Mouse (Mus musculus): ENCODE measurements at regions not wholly inside any gene's neighbourhood (a gene's known extent, or its start where the extent isn't known, plus 50 kb on each side); places are given as distances from the start of the nearest gene placed in this dataset.

DNA sequence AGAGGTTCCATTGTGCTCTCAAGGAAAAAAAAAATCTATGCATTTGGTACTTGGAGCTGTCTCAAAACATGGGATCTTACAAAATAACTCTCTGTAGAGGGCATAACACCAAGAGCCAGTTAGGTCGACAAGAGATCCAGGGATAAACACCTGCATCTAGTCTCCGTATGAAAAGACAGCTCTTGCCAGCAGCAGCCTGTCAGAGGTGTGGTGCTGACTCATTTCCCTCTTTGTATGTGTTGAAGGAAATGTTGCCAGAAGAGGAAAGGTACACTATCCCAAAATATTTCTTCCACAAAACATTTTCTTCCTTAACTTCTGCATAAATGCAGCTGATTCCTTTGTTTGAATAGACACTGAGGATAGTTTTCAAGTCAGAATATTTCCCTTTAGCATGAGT lies 163.6 kb upstream of the Acvr2a start:
- whole genome bisulfite sequencing = 24% methylated on average over 2 of the region's 2 CpGs
- Histone ChIP-seq H3K27ac (ENCODE audit: insufficient read depth, low read length) (no peak overlapping the region), H3K4me3 (replicated peaks; ENCODE audit: insufficient read depth, low read depth, low read length) (no peak overlapping the region), H3K27me3 (ENCODE audit: control insufficient read depth, insufficient read depth, low read length) (no peaks in the 10 kb centered on the region), H3K4me1 (ENCODE audit: control insufficient read depth, insufficient read depth, low read length) (no peaks in the 10 kb centered on the region)
- no peak for DNase-seq
- TF ChIP-seq POLR2A (IDR thresholded peaks at IDR 0.05; ENCODE audit: borderline replicate concordance, insufficient read depth, low read length) (no peak), CTCF (IDR thresholded peaks at IDR 0.05; ENCODE audit: borderline replicate concordance, insufficient read depth, low read depth, low read length) (no peak)

DNA sequence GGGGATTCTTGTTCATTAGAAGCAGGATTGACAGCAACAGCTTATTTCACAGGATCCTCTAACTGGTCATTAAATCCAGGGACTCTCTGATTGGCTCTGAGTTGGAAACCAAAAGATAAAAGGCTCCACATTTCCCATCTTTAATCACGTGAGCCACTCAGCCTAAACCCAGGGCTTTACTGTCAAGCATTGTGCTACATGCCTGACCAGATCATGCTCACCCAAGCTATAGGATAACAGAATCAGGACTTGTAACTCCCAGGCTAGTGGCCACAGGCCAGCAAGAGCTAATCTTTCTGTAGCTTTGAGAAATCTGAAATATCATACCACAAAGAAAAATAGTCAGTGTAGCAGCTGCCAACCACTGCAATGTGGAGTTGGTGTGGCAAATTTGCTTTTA lies 152.7 kb upstream of the Acvr2a start:
- DNase-seq = no peak
- H3K27me3 ChIP-seq (ENCODE audit: control insufficient read depth, insufficient read depth, low read length) = no peaks in the 10 kb centered on the region
- H3K27ac ChIP-seq (ENCODE audit: insufficient read depth, low read length) = no peak overlapping the region
- no peak overlapping the region for H3K4me3 ChIP-seq (replicated peaks; ENCODE audit: insufficient read depth, low read depth, low read length)
- TF ChIP-seq CTCF (IDR thresholded peaks at IDR 0.05; ENCODE audit: borderline replicate concordance, insufficient read depth, low read depth, low read length) = no peak
- no peaks in the 10 kb centered on the region for H3K4me1 ChIP-seq (ENCODE audit: control insufficient read depth, insufficient read depth, low read length)
- WGBS = 63% methylated on average over 1 of the region's 1 CpGs

DNA sequence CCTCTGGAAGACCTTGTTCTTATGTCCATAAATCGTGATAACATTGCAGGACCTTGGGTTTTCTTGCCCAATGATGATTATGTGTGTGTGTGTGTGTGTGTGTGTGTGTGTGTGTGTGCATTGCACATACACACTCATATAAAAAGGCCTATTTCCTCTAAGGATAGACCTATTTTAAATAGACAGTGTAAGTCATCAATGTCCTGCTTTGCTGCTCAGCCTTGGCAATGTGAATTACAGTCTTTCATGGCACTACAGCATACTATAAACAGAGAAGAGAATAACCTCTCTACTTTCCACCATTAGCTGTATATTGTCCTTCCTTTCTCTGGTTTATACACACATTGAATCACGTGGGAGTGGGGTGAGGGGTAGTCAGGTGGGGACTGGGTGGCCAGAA lies 148.8 kb upstream of the Acvr2a start:
- H3K27me3 ChIP-seq (ENCODE audit: control insufficient read depth, insufficient read depth, low read length) = no peaks in the 10 kb centered on the region
- no peak for DNase-seq
- 74% methylated on average over 2 of the region's 2 CpGs for WGBS
- no peak overlapping the region for H3K27ac ChIP-seq (ENCODE audit: insufficient read depth, low read length)
- no peak for TF ChIP-seq CTCF (IDR thresholded peaks at IDR 0.05; ENCODE audit: borderline replicate concordance, insufficient read depth, low read depth, low read length)
- no peak for TF ChIP-seq POLR2A (IDR thresholded peaks at IDR 0.05; ENCODE audit: borderline replicate concordance, insufficient read depth, low read length)
- no peaks in the 10 kb centered on the region for H3K4me1 ChIP-seq (ENCODE audit: control insufficient read depth, insufficient read depth, low read length)
- H3K4me3 ChIP-seq (replicated peaks; ENCODE audit: insufficient read depth, low read depth, low read length) = no peak overlapping the region

DNA sequence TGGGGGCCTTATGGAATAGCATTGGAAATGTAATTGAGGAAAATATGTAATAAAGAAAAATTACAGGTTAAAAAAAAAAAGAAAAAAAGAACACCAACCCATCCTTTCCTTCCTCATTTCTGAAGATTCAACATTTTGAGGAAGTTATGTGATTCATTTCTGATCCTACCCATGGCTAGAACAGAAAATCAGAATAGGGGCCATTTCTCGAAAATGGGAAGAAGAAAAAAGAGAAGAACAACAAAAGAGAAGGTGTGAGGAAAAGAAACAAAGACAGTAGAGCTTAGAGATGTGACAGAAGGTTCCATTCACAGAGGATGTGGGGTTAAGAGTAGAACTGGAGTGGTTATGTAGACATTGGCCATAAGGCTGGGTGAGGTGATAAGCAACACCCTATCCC lies 124.8 kb upstream of the Acvr2a start:
- no peak overlapping the region for H3K4me3 ChIP-seq (replicated peaks; ENCODE audit: insufficient read depth, low read depth, low read length)
- no peak for TF ChIP-seq POLR2A (IDR thresholded peaks at IDR 0.05; ENCODE audit: borderline replicate concordance, insufficient read depth, low read length)
- TF ChIP-seq CTCF (IDR thresholded peaks at IDR 0.05; ENCODE audit: borderline replicate concordance, insufficient read depth, low read depth, low read length) = no peak
- no peak for DNase-seq
- H3K27me3 ChIP-seq (ENCODE audit: control insufficient read depth, insufficient read depth, low read length) = no peaks in the 10 kb centered on the region
- 65% methylated on average over 1 of the region's 1 CpGs for WGBS
- no peaks in the 10 kb centered on the region for H3K4me1 ChIP-seq (ENCODE audit: control insufficient read depth, insufficient read depth, low read length)
- H3K27ac ChIP-seq (ENCODE audit: insufficient read depth, low read length) = no peak overlapping the region

DNA sequence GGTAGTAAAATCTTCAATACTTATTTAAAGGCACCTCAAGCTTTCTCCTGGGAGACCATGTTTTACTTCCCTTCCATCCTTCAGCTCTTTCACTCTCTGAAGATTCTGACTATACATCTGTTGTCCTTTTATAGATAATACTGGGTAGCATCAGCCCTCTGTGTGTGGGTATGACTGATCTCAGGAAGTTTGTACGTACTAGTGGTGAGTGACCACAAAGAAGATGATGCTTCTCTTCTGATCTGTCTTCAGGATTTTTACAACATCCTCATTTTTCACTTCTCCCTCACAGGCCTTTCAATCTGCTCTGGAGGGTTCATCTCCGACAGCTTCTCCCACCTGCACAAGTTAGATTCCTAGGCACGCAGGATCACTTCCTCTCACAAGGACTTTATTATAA lies 119.4 kb upstream of the Acvr2a start:
- Histone ChIP-seq H3K4me3 (replicated peaks; ENCODE audit: insufficient read depth, low read depth, low read length) (no peak overlapping the region), H3K27me3 (ENCODE audit: control insufficient read depth, insufficient read depth, low read length) (no peaks in the 10 kb centered on the region; the same call in 1 of the 2 replicates), H3K4me1 (ENCODE audit: control insufficient read depth, insufficient read depth, low read length) (no peaks in the 10 kb centered on the region), H3K27ac (ENCODE audit: insufficient read depth, low read length) (no peak overlapping the region)
- WGBS = 98% methylated on average over 3 of the region's 3 CpGs
- DNase-seq = no peak
- no peak for TF ChIP-seq CTCF (IDR thresholded peaks at IDR 0.05; ENCODE audit: borderline replicate concordance, insufficient read depth, low read depth, low read length)
- no peak for TF ChIP-seq POLR2A (IDR thresholded peaks at IDR 0.05; ENCODE audit: borderline replicate concordance, insufficient read depth, low read length)

DNA sequence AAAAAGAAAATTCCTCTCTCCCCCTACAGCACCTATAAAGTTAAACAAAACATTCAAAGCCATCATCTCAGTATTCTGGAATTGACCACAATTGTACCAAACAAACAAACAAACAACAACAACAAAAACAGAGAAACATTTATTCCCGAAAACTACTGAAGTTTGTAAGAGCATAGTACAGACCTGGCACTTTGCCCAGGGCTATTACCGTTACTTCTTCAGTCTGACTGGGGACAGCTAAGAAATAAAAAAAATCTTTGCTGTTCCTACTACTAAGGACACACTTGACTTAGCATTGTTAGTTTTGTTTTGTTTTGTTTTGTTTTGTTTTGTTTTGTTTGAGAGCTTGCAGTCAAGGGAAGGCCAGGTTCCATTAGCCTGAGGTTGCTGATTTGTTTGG lies 113.0 kb upstream of the Acvr2a start:
- DNase-seq = no peak
- 48% methylated on average over 2 of the region's 2 CpGs for WGBS
- Histone ChIP-seq H3K27me3 (ENCODE audit: control insufficient read depth, insufficient read depth, low read length) (no peaks in the 10 kb centered on the region), H3K4me1 (ENCODE audit: control insufficient read depth, insufficient read depth, low read length) (no peaks in the 10 kb centered on the region), H3K4me3 (replicated peaks; ENCODE audit: insufficient read depth, low read depth, low read length) (no peak overlapping the region), H3K27ac (ENCODE audit: insufficient read depth, low read length) (no peak overlapping the region)
- no peak for TF ChIP-seq CTCF (IDR thresholded peaks at IDR 0.05; ENCODE audit: borderline replicate concordance, insufficient read depth, low read depth, low read length)
- no peak for TF ChIP-seq POLR2A (IDR thresholded peaks at IDR 0.05; ENCODE audit: borderline replicate concordance, insufficient read depth, low read length)

DNA sequence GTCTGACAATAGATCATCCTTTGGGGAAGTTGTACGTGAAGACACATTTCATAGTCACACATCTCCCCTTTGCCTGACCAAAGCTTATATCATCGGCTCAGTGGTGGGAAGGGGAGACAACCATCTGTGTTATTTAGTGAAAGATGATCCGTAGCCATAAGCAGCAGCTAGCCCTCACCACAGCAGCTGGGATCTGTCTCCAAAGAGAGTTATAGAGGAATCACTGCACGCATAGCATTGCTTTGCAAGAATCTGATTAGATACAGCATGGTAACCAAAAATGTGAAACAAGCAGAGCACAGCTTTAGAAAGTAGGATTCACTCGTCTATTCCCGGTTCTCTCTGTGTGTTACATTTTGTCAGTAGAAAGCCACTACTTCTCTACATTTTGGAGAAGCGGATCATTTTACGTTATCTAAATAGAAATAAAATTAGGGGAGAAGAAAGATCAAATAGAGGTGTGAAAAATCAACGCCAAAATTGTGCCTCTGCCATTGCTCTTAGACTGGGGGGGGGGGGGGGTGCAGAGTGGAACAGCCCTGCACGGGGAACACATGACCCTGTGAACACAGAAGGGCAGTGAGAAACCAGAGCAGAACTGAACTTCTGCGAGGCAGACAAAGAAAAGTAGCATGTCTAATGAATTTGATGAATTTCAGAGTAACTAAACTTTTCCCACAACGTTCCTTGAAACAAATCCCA lies 108.7 kb upstream of the Acvr2a start:
- TF ChIP-seq CTCF (IDR thresholded peaks at IDR 0.05; ENCODE audit: borderline replicate concordance, insufficient read depth, low read depth, low read length) (no peak), POLR2A (IDR thresholded peaks at IDR 0.05; ENCODE audit: borderline replicate concordance, insufficient read depth, low read length) (no peak)
- Histone ChIP-seq H3K27me3 (ENCODE audit: control insufficient read depth, insufficient read depth, low read length) (no peaks in the 10 kb centered on the region), H3K4me1 (ENCODE audit: control insufficient read depth, insufficient read depth, low read length) (no peaks in the 10 kb centered on the region), H3K4me3 (replicated peaks; ENCODE audit: insufficient read depth, low read depth, low read length) (no peak overlapping the region), H3K27ac (ENCODE audit: insufficient read depth, low read length) (no peak overlapping the region)
- no peak for DNase-seq
- WGBS = 63% methylated on average over 12 of the region's 12 CpGs

DNA sequence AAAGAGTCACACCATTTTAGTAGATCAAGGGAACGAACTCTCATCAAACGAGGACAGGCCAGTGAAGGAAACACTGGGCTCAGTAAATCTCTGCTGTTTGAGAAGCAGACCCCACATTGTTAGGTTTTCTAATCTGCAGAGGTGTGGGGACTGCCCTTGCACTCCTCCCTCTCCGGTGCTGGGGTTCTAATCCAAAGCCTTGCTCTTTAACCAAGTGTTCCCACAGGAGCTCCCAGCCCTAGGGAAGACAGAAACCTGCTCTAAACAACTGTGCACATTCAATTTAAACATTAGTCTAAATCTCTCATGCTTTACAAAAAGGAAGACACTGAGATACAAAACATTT lies 108.1 kb upstream of the Acvr2a start:
- TF ChIP-seq POLR2A (IDR thresholded peaks at IDR 0.05; ENCODE audit: borderline replicate concordance, insufficient read depth, low read length) = no peak
- TF ChIP-seq CTCF (IDR thresholded peaks at IDR 0.05; ENCODE audit: borderline replicate concordance, insufficient read depth, low read depth, low read length) = no peak
- DNase-seq = no peak
- H3K27ac ChIP-seq (ENCODE audit: insufficient read depth, low read length) = no peak overlapping the region
- H3K4me3 ChIP-seq (replicated peaks; ENCODE audit: insufficient read depth, low read depth, low read length) = no peak overlapping the region
- 77% methylated on average over 3 of the region's 3 CpGs for WGBS
- no peaks in the 10 kb centered on the region for H3K4me1 ChIP-seq (ENCODE audit: control insufficient read depth, insufficient read depth, low read length)
- H3K27me3 ChIP-seq (ENCODE audit: control insufficient read depth, insufficient read depth, low read length) = no peaks in the 10 kb centered on the region
